Mouse (Mus musculus) heart, embryonic 15.5 days (tissue): Measurements from ENCODE around the gene Gm11492. TPM values are rescaled to one million over a fixed set of nuclear protein-coding genes. Genes with fewer than 3 reads are reported as not detected.

Experiments
- ATAC-seq: fragments of 200-750 bp; cut with Nextera tagmentation; replicated peaks from 2 replicates; pipeline ENCODE4 v1.8.0; 2017; ENCODE audit warnings: low read depth, moderate TSS enrichment; ENCODE audit not compliant: insufficient number of reproducible peaks, insufficient read depth, low FRiP score
- H3K27ac ChIP-seq: fragments of 300-500 bp; sonication (generic); 2 replicates; pipeline ENCODE4 v1.5.1; 2015; ENCODE audit warnings: mild to moderate bottlenecking, inconsistent platforms
- H3K27me3 ChIP-seq: fragments of 300-500 bp; sonication (generic); 2 replicates; pipeline ENCODE4 v1.6.1; 2015; ENCODE audit warnings: inconsistent platforms
- H3K36me3 ChIP-seq: fragments of 300-500 bp; sonication (generic); 2 replicates; pipeline ENCODE4 v1.6.1; 2015; ENCODE audit warnings: mild to moderate bottlenecking, inconsistent platforms
- H3K4me1 ChIP-seq: fragments of 300-500 bp; sonication (generic); replicated peaks from 2 replicates; pipeline ENCODE4 v1.6.1; 2015; ENCODE audit warnings: inconsistent platforms
- H3K4me2 ChIP-seq: fragments of 300-500 bp; sonication (generic); 2 replicates; pipeline ENCODE4 v1.6.1; 2015; ENCODE audit warnings: inconsistent platforms, mild to moderate bottlenecking, moderate library complexity
- H3K4me3 ChIP-seq: fragments of 300-500 bp; sonication (generic); 2 replicates; pipeline ENCODE4 v1.5.1; 2015; ENCODE audit warnings: mild to moderate bottlenecking, inconsistent platforms
- H3K9ac ChIP-seq: fragments of 300-500 bp; sonication (generic); 2 replicates; pipeline ENCODE4 v1.6.1; 2015; ENCODE audit warnings: mild to moderate bottlenecking, inconsistent platforms
- H3K9me3 ChIP-seq: fragments of 300-500 bp; sonication (generic); replicated peaks from 2 replicates; pipeline ENCODE4 v1.6.1; 2016; ENCODE audit warnings: inconsistent platforms
- WGBS: fragments of 180-500 bp; shearing (Covaris S2); methylation state at CpG from one replicate; pipeline ENCODE4 v1.1.7; 2015; ENCODE audit warnings: mixed read lengths; 5-methylcytosine and 5-hydroxymethylcytosine counted together
- polyA plus RNA-seq: library from polyadenylated mRNA; unstranded; fragments of >200 nt; fragmentation: Nextera tagmentation; extraction: Ambion mirVana; gene quantifications from 2 replicates; pipeline ENCODE4 v1.2.1, GENCODE M21; 2015

The Gm11492 gene
- not detected in 2 replicates for polyA plus RNA-seq

GRCm38 (mm10) chr11:87566501-87566900, at the start of gene Gm11492:
Gm11492 (plus strand) TSS chr11:87566653.
- Histone ChIP-seq H3K36me3 (no peaks in the 10 kb centered on the region), H3K4me3 (no peak within 1 kb of the TSS), H3K27ac (peak within 1 kb of the TSS; percentile 39), H3K9ac (no peak within 1 kb of the TSS), H3K4me1 (peaks cover 23% of the 10 kb centered on the region), H3K9me3 (no peaks in the 10 kb centered on the region), H3K27me3 (no peaks in the 10 kb centered on the region), H3K4me2 (no peak within 1 kb of the TSS)
- WGBS = 76% methylated on average over 3 of the region's 3 CpGs
- ATAC-seq = no peak

GRCm38 (mm10) chr11:87519260-87519659, 47.2 kb upstream of the Gm11492 start:
- H3K4me3 ChIP-seq = no peak overlapping the region
- ATAC-seq = no peak
- 1% methylated on average over 2 of the region's 2 CpGs for WGBS

GRCm38 (mm10) chr11:87523466-87523865, 43.0 kb upstream of the Gm11492 start:
- 76% methylated on average over 5 of the region's 5 CpGs for WGBS

More at GRCm38 (mm10) chr11:87519260-87519659, 47.2 kb upstream of the Gm11492 start:
- H3K4me1 ChIP-seq = no peaks in the 10 kb centered on the region
- no peak overlapping the region for H3K9ac ChIP-seq
- H3K4me2 ChIP-seq = no peak overlapping the region
- H3K27ac ChIP-seq = no peak overlapping the region
- H3K36me3 ChIP-seq = no peaks in the 10 kb centered on the region
- no peaks in the 10 kb centered on the region for H3K9me3 ChIP-seq
- H3K27me3 ChIP-seq = no peaks in the 10 kb centered on the region

GRCm38 (mm10) chr11:87523967-87524366, 42.5 kb upstream of the Gm11492 start:
- Histone ChIP-seq H3K9me3 (no peaks in the 10 kb centered on the region), H3K4me3 (no peak overlapping the region), H3K9ac (no peak overlapping the region), H3K4me1 (0 out of 2 replicates have a peak, but pooled peaks cover 3% of the 10 kb centered on the region), H3K27me3 (no peaks in the 10 kb centered on the region), H3K4me2 (no peak overlapping the region), H3K27ac (no peak overlapping the region), H3K36me3 (no peaks in the 10 kb centered on the region)
- ATAC-seq = no peak

More at GRCm38 (mm10) chr11:87523466-87523865, 43.0 kb upstream of the Gm11492 start:
- H3K36me3 ChIP-seq = no peaks in the 10 kb centered on the region
- H3K9ac ChIP-seq = no peak overlapping the region
- no peak for ATAC-seq
- H3K4me1 ChIP-seq = 0 out of 2 replicates have a peak, but pooled peaks cover 3% of the 10 kb centered on the region
- H3K4me2 ChIP-seq = no peak overlapping the region
- H3K4me3 ChIP-seq = no peak overlapping the region
- H3K27ac ChIP-seq = no peak overlapping the region
- H3K27me3 ChIP-seq = no peaks in the 10 kb centered on the region
- H3K9me3 ChIP-seq = no peaks in the 10 kb centered on the region

GRCm38 (mm10) chr11:87524780-87525179, 41.7 kb upstream of the Gm11492 start:
- Histone ChIP-seq H3K27me3 (no peaks in the 10 kb centered on the region), H3K27ac (peak overlapping the region; percentile 61), H3K4me1 (0 out of 2 replicates have a peak, but pooled peaks cover 3% of the 10 kb centered on the region), H3K9me3 (no peaks in the 10 kb centered on the region), H3K4me2 (no peak overlapping the region), H3K4me3 (no peak overlapping the region), H3K9ac (no peak overlapping the region), H3K36me3 (no peaks in the 10 kb centered on the region)
- no peak for ATAC-seq

- Histone ChIP-seq H3K36me3 (no peaks in the 10 kb centered on the region), H3K9ac (no peak overlapping the region), H3K9me3 (no peaks in the 10 kb centered on the region)
These were observed 39.1 kb upstream of the Gm11492 start for GRCm38 (mm10) chr11:87527364-87527763.

GRCm38 (mm10) chr11:87527990-87528389, 38.5 kb upstream of the Gm11492 start:
- ATAC-seq = no peak
- Histone ChIP-seq H3K4me3 (no peak overlapping the region), H3K36me3 (no peaks in the 10 kb centered on the region), H3K4me1 (0 out of 2 replicates have a peak, but pooled peaks cover 3% of the 10 kb centered on the region), H3K27me3 (no peaks in the 10 kb centered on the region), H3K9me3 (no peaks in the 10 kb centered on the region), H3K4me2 (no peak overlapping the region), H3K9ac (no peak overlapping the region), H3K27ac (no peak overlapping the region)
- 53% methylated on average over 4 of the region's 4 CpGs for WGBS

More at GRCm38 (mm10) chr11:87527364-87527763, 39.1 kb upstream of the Gm11492 start:
- Histone ChIP-seq H3K4me3 (no peak overlapping the region), H3K4me2 (no peak overlapping the region), H3K27ac (no peak overlapping the region), H3K27me3 (no peaks in the 10 kb centered on the region), H3K4me1 (0 out of 2 replicates have a peak, but pooled peaks cover 3% of the 10 kb centered on the region)
- ATAC-seq = no peak
- 69% methylated on average over 3 of the region's 3 CpGs for WGBS

GRCm38 (mm10) chr11:87531695-87532094, 34.8 kb upstream of the Gm11492 start:
- no peaks in the 10 kb centered on the region for H3K27me3 ChIP-seq
- H3K27ac ChIP-seq = no peak overlapping the region
- ATAC-seq = no peak
- H3K4me1 ChIP-seq = no peaks in the 10 kb centered on the region
- no peak overlapping the region for H3K4me3 ChIP-seq
- WGBS = 53% methylated on average over 6 of the region's 6 CpGs
- H3K9ac ChIP-seq = no peak overlapping the region
- H3K4me2 ChIP-seq = no peak overlapping the region
- no peaks in the 10 kb centered on the region for H3K9me3 ChIP-seq
- H3K36me3 ChIP-seq = no peaks in the 10 kb centered on the region

GRCm38 (mm10) chr11:87542285-87542684, 24.2 kb upstream of the Gm11492 start:
- H3K4me1 ChIP-seq = no peaks in the 10 kb centered on the region
- WGBS = 37% methylated on average over 8 of the region's 8 CpGs
- H3K9me3 ChIP-seq = no peaks in the 10 kb centered on the region
- no peak for ATAC-seq
- no peak overlapping the region for H3K27ac ChIP-seq
- H3K27me3 ChIP-seq = no peaks in the 10 kb centered on the region
- no peaks in the 10 kb centered on the region for H3K36me3 ChIP-seq
- no peak overlapping the region for H3K9ac ChIP-seq
- H3K4me3 ChIP-seq = no peak overlapping the region
- H3K4me2 ChIP-seq = no peak overlapping the region

GRCm38 (mm10) chr11:87542906-87543305, 23.5 kb upstream of the Gm11492 start:
- Histone ChIP-seq H3K27ac (no peak overlapping the region), H3K27me3 (no peaks in the 10 kb centered on the region), H3K4me1 (no peaks in the 10 kb centered on the region), H3K9ac (no peak overlapping the region), H3K4me2 (no peak overlapping the region), H3K4me3 (no peak overlapping the region), H3K36me3 (no peaks in the 10 kb centered on the region), H3K9me3 (no peaks in the 10 kb centered on the region)
- no peak for ATAC-seq
- 49% methylated on average over 3 of the region's 3 CpGs for WGBS

- WGBS = 79% methylated on average over 4 of the region's 4 CpGs
- Histone ChIP-seq H3K4me2 (no peak overlapping the region), H3K36me3 (no peaks in the 10 kb centered on the region), H3K4me3 (no peak overlapping the region), H3K4me1 (peaks cover 15% of the 10 kb centered on the region), H3K9me3 (no peaks in the 10 kb centered on the region), H3K27me3 (no peaks in the 10 kb centered on the region), H3K27ac (no peak overlapping the region), H3K9ac (no peak overlapping the region)
- no peak for ATAC-seq
These were observed 13.1 kb upstream of the Gm11492 start for GRCm38 (mm10) chr11:87553342-87553741.

- H3K36me3 ChIP-seq = no peaks in the 10 kb centered on the region
- H3K27ac ChIP-seq = peak overlapping the region; percentile 44
- H3K4me2 ChIP-seq = no peak overlapping the region
- 14% methylated on average over 5 of the region's 5 CpGs for WGBS
- no peaks in the 10 kb centered on the region for H3K27me3 ChIP-seq
- no peaks in the 10 kb centered on the region for H3K9me3 ChIP-seq
- H3K4me3 ChIP-seq = no peak overlapping the region
- no peak for ATAC-seq
- H3K9ac ChIP-seq = no peak overlapping the region
- peaks cover 15% of the 10 kb centered on the region for H3K4me1 ChIP-seq
These were observed 12.1 kb upstream of the Gm11492 start for GRCm38 (mm10) chr11:87554386-87554785.
